Mouse (Mus musculus) cerebellum, adult 2 months (tissue): ENCODE measurements around the gene Anln.

Experiments used
- CTCF ChIP-seq: fragments of 200-500 bp; IDR thresholded peaks from 2 replicates; pipeline ENCODE4 v1.5.1; 2011; ENCODE audit warnings: low read depth, mild to moderate bottlenecking, control low read depth, low read length, moderate library complexity, borderline replicate concordance; ENCODE audit not compliant: insufficient read depth
- POLR2A ChIP-seq: fragments of 200-500 bp; IDR thresholded peaks from 2 replicates; pipeline ENCODE4 v1.6.1; 2011; ENCODE audit warnings: low read length, control low read depth, borderline replicate concordance; ENCODE audit not compliant: insufficient read depth

DNA sequence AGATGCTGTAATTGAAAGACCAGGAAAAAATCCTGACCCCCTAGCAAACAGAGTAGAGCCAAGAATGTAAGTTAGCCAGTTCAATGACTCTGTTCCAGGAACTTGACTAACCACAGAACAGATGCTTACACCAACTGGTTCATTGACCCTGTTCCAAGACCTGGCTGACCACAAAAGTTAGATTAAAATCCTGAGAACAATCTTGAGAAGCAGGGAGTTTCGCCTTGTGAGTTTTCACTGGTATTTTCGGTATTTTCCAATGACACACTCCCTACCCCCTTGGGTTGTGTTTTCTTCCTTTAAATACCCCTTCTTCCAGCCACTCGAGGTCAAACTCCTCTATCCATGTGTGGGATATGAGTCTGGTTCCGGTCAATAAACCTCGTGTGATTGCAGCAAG is 79.3 kb downstream of the Anln start:
- TF ChIP-seq CTCF (no peak), POLR2A (no peak)
